Mouse (Mus musculus) megakaryocyte, embryonic 14.5 days (primary cell): ENCODE results near the gene Plekhb2. TPM values are rescaled to one million over a fixed set of nuclear protein-coding genes. Genes with fewer than 3 reads are reported as not detected.
A peak's percentile ranks its signal among the peaks of the same experiment; 100 is the strongest.

Source experiments
- H3K27me3 ChIP-seq: replicated peaks from 2 replicates; pipeline ENCODE3; 2012; ENCODE audit warnings: inconsistent platforms
- H3K36me3 ChIP-seq: replicated peaks from 2 replicates; pipeline ENCODE3; 2012; ENCODE audit warnings: low read length, inconsistent platforms, mixed read lengths
- H3K4me1 ChIP-seq: 2 replicates; pipeline ENCODE4 v1.6.1; 2012; ENCODE audit warnings: inconsistent platforms
- H3K4me3 ChIP-seq: replicated peaks from 2 replicates; pipeline ENCODE3; 2012; ENCODE audit warnings: moderate library complexity, mild to moderate bottlenecking, inconsistent platforms
- H3K9me3 ChIP-seq: 2 replicates; pipeline ENCODE4 v1.6.1; 2012; ENCODE audit warnings: inconsistent platforms
- FLI1 ChIP-seq: IDR thresholded peaks from 2 replicates; pipeline ENCODE4 v1.6.1; 2012; ENCODE audit warnings: low read length, inconsistent platforms, mixed read lengths
- GATA1 ChIP-seq: IDR thresholded peaks from 3 replicates; pipeline ENCODE4 v1.6.1; 2012; ENCODE audit warnings: mixed read lengths, low read length, inconsistent platforms, borderline replicate concordance
- polyA plus RNA-seq: library from polyadenylated mRNA; stranded (reverse); fragments of >175 nt; gene quantifications from 2 replicates; pipeline ENCODE4 v1.2.3, GENCODE M21; 2012; ENCODE audit warnings: low replicate concordance; ENCODE audit not compliant: insufficient read depth

Plekhb2 gene
- polyA plus RNA-seq, 1 experiment, result 1.9 TPM

- H3K27me3 ChIP-seq, result no peaks in the 10 kb centered on the region
- H3K9me3 ChIP-seq, result no peaks in the 10 kb centered on the region
- H3K4me1 ChIP-seq, result peaks cover 89% of the 10 kb centered on the region
- TF ChIP-seq GATA1 (no peak), FLI1 (no peak)
- peak overlapping the region; percentile 43 for H3K4me3 ChIP-seq
- peaks cover 89% of the 10 kb centered on the region for H3K36me3 ChIP-seq
These were observed 21.1 kb upstream of the Plekhb2 start for GRCm38 (mm10) chr1:34828528-34829294.

- Histone ChIP-seq H3K36me3 (peaks cover 81% of the 10 kb centered on the region), H3K27me3 (no peaks in the 10 kb centered on the region), H3K4me1 (peaks cover 94% of the 10 kb centered on the region), H3K9me3 (no peaks in the 10 kb centered on the region), H3K4me3 (peak overlapping the region; percentile 72)
- TF ChIP-seq FLI1, result no peak
- TF ChIP-seq GATA1, result no peak
These were observed 18.8 kb upstream of the Plekhb2 start for GRCm38 (mm10) chr1:34830934-34831333.

GRCm38 (mm10) chr1:34831381-34831780, 18.4 kb upstream of the Plekhb2 start:
- H3K36me3 ChIP-seq, result peaks cover 81% of the 10 kb centered on the region
- peaks cover 95% of the 10 kb centered on the region for H3K4me1 ChIP-seq
- no peaks in the 10 kb centered on the region for H3K27me3 ChIP-seq
- no peak for TF ChIP-seq FLI1
- no peak for TF ChIP-seq GATA1
- H3K9me3 ChIP-seq, result no peaks in the 10 kb centered on the region
- H3K4me3 ChIP-seq, result peak overlapping the region; percentile 72

GRCm38 (mm10) chr1:34834904-34835303, 14.9 kb upstream of the Plekhb2 start:
- Histone ChIP-seq H3K4me3 (peak overlapping the region; percentile 78), H3K4me1 (peaks cover 98% of the 10 kb centered on the region), H3K36me3 (peaks cover 57% of the 10 kb centered on the region), H3K9me3 (no peaks in the 10 kb centered on the region), H3K27me3 (no peaks in the 10 kb centered on the region)
- TF ChIP-seq GATA1 (no peak), FLI1 (no peak)

DNA sequence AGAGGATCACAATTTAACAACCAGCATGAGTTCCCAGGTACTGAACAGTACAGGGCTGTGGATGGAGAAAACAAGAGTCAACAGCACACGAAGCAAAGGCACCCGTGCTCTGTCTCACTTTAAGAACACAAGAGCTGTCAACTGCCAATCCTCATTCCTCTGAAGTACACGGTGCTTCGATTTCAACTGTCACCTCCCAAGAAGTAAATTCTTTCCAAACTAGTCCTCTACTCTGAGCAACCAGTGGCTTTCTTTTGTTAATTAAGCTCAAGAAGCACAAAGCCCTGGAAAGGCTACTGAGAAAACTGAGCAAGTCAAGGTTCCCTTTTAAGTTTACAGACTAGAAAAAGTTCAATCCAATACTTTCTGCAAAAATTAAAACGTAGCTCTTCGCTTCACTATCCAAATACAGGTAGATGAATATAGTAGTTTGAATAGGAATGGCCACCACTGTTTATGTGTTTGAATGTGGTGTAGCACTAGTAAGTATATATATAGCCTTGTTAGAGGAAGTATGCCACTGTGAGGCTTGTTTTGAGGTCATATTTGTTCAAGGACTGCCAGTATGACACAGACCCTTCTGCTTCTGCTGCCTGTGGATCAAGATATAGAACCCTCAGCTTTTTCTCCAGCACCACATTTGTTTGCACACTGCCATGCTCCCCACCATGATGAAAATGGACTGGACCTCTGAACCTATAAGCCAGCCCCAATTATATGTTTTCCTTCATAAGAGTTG, 11.7 kb upstream of the Plekhb2 start:
- peaks cover 84% of the 10 kb centered on the region for H3K4me1 ChIP-seq
- H3K36me3 ChIP-seq, result peaks cover 36% of the 10 kb centered on the region
- peak overlapping the region; percentile 73 for H3K4me3 ChIP-seq
- H3K27me3 ChIP-seq, result no peaks in the 10 kb centered on the region
- TF ChIP-seq FLI1, result no peak
- TF ChIP-seq GATA1, result no peak
- no peaks in the 10 kb centered on the region for H3K9me3 ChIP-seq

DNA sequence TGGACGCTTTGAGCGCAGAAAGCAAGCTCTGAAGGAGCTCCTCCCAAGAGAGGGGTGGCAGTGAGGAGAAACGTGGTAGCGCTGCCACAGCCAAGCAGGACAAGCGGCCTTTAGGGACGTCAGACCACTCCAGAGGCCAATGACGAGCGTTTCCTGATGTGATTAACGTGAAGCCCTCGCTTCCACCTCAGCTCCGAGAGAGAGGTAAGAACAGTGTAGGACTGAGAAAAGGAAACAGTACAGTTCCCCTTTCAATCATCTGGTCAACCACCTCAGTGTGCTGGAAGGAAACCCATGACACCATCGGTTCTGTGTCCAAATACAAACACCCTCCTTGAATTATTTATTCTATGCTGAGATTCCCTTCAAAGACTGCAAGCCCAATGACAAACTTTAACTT, 10.5 kb upstream of the Plekhb2 start:
- H3K36me3 ChIP-seq, result peaks cover 26% of the 10 kb centered on the region
- H3K27me3 ChIP-seq, result no peaks in the 10 kb centered on the region
- peaks cover 84% of the 10 kb centered on the region for H3K4me1 ChIP-seq
- H3K4me3 ChIP-seq, result peak overlapping the region; percentile 86
- H3K9me3 ChIP-seq, result no peaks in the 10 kb centered on the region
- TF ChIP-seq FLI1 (no peak), GATA1 (no peak)

- peaks cover 7% of the 10 kb centered on the region for H3K36me3 ChIP-seq
- peaks cover 74% of the 10 kb centered on the region for H3K4me1 ChIP-seq
- no peaks in the 10 kb centered on the region for H3K9me3 ChIP-seq
- H3K27me3 ChIP-seq, result no peaks in the 10 kb centered on the region
- TF ChIP-seq FLI1, result no peak
- no peak for TF ChIP-seq GATA1
- H3K4me3 ChIP-seq, result peak overlapping the region; percentile 95
These were observed 7.9 kb upstream of the Plekhb2 start for GRCm38 (mm10) chr1:34841709-34842388.

- Histone ChIP-seq H3K9me3 (no peaks in the 10 kb centered on the region), H3K4me3 (peak overlapping the region; percentile 95), H3K4me1 (peaks cover 72% of the 10 kb centered on the region), H3K27me3 (no peaks in the 10 kb centered on the region), H3K36me3 (peaks cover 2% of the 10 kb centered on the region)
- TF ChIP-seq FLI1 (no peak), GATA1 (no peak)
These were observed 7.4 kb upstream of the Plekhb2 start for GRCm38 (mm10) chr1:34842389-34842861.

- peaks cover 65% of the 10 kb centered on the region for H3K4me1 ChIP-seq
- H3K9me3 ChIP-seq, result no peaks in the 10 kb centered on the region
- TF ChIP-seq GATA1 (no peak), FLI1 (no peak; the same call in 1 of the 2 replicates)
- H3K36me3 ChIP-seq, result peaks cover 2% of the 10 kb centered on the region
- H3K4me3 ChIP-seq, result peak within 1 kb of the TSS; percentile 95
- H3K27me3 ChIP-seq, result no peaks in the 10 kb centered on the region
These were observed 6.7 kb upstream of the Plekhb2 start, which contains the start of gene Fam168b for GRCm38 (mm10) chr1:34842887-34843618. Gene Fam168b, minus strand, starts transcription at chr1:34843065.
